Mouse (Mus musculus): ENCODE results near the gene Ttc3. TPM values are rescaled to one million over a fixed set of nuclear protein-coding genes. Genes with fewer than 3 reads are reported as not detected.
A peak's percentile ranks its signal among the peaks of the same experiment; 100 is the strongest.
"Not testable (repeated sequence)": the region's sequence is repeated elsewhere in the genome, so short reads cannot be mapped to it uniquely, and the experiment has no call there.

The Ttc3 gene
- polyA plus RNA-seq, 1 experiment from 2014 or later, result 970 TPM

DNA sequence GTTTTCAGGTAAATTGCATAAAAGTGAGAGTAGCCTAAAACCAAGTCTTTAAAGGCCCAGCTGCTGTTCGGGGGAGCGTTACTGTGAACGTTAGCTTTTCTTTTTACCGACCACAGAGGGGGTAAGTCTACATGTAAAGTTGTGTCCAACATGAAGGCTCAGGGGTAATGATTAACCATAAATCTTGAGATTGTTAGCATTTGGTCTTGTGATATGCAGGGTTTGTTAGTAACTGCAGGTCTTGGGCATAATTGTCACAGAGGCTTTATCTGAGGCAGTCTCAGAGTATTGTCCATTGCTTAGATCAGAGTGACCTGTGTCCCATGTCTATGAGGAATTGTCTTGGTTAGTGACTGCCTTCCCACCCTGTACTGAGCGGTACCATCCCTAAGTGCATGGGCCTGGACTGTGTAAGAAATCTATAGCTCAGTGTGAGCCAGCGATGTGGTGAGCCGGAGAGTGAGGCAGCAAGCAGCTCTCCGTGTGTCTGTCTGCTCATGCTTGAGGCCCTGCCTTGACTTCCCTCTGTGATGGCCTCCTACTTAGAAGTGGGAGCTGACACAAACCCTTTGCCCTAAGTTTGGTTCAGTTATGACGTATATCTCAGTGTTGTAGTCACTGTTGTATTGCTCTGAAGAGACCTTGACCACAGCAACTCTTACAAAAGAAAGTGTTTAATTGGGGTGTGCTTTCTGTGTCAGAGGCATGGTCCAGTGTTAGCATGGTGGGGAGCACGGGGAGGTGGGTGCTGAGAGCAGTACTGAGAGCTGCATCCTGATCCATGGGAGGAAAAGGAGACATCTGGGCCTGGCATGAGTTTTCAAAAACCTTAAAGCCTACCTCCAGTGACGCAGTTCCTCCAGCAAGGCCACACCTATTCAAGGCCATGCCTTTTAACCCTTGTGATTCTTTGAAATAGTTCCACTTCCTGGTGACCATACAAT lies 81.4 kb downstream of the Ttc3 start:
- H3K4me1 ChIP-seq, result no peaks in the 10 kb centered on the region
- H3K27ac ChIP-seq, result no peak overlapping the region
- H3K4me3 ChIP-seq, result no peak overlapping the region
- ATAC-seq (replicated peaks), result no peak
- H3K36me3 ChIP-seq (replicated peaks), result peaks cover 68% of the 10 kb centered on the region
- no peaks in the 10 kb centered on the region for H3K9me3 ChIP-seq
- H3K27me3 ChIP-seq (replicated peaks), result no peaks in the 10 kb centered on the region
- no peak overlapping the region for H3K9ac ChIP-seq
- no peak overlapping the region for H3K4me2 ChIP-seq
- WGBS, result 90% methylated on average over 11 of the region's 11 CpGs

DNA sequence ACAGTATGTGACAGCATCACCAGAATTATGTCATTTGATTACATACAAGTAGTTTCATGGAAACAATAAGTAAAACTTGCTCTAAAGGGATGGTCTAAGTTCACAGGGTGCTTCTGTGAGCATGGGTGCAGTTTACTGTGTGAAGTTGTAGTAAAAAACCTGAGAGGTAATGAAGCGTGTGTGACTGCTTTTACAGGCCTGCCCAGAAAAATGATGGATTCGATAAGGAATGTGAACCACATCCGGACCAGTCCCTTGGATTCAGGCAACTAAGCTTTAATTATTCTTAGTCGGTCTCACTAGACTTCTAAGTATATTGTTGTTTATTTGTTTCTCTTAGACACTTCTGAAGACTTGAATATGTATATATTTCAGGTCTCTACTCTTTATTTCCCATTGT lies 82.3 kb downstream of the Ttc3 start:
- Histone ChIP-seq H3K27me3 (replicated peaks) (no peaks in the 10 kb centered on the region), H3K9ac (no peak overlapping the region), H3K36me3 (replicated peaks) (peaks cover 76% of the 10 kb centered on the region), H3K4me2 (no peak overlapping the region), H3K4me3 (no peak overlapping the region), H3K4me1 (no peaks in the 10 kb centered on the region), H3K27ac (no peak overlapping the region), H3K9me3 (no peaks in the 10 kb centered on the region)
- no peak for ATAC-seq (replicated peaks)
- 90% methylated on average over 4 of the region's 4 CpGs for WGBS

DNA sequence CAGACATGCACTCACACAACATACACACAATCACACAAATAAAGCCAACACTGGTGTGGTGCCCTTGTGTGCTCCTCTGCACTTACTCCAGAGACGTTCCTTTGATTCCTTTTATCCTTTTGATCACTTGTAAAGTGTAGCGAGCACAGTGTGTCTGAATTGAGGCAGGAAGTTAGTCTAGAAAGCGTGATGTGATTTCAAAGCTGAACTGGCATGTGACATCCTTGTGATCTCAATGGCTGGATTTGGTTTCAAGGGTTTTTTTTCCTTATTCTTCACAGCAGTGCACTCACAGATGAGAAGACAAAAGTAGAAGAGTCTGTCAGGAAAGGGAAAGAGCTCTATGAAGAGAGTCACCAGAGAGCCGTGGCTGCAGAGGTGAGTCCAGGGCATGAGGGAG lies 83.7 kb downstream of the Ttc3 start:
- Histone ChIP-seq H3K9ac (no peak overlapping the region), H3K27ac (no peak overlapping the region), H3K4me2 (no peak overlapping the region), H3K36me3 (replicated peaks) (peaks cover 75% of the 10 kb centered on the region), H3K27me3 (replicated peaks) (no peaks in the 10 kb centered on the region), H3K9me3 (no peaks in the 10 kb centered on the region), H3K4me3 (no peak overlapping the region), H3K4me1 (no peaks in the 10 kb centered on the region)
- peak; percentile 52; the same call in 1 of the 2 replicates for ATAC-seq (replicated peaks)
- 65% methylated on average over 4 of the region's 4 CpGs for WGBS

DNA sequence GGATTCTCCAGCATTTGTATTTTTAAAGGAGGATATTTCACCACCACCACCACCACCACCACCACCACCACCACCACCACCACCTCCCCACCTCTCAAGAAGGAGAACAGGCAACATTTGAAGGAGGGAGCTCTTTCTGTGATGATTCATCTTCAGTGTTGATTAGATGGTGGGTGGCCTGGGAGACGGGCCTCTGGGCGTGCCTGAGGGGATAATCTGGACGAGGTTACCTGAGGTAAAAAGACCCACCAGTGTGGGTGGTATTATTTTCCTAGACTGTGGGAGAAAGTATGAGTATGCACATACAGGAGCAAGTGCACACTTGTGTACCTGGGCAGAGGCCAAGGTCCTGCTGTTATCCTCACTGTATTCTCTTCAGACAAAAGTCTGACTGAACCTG lies 93.6 kb downstream of the Ttc3 start:
- H3K9ac ChIP-seq, result no peak overlapping the region
- H3K27me3 ChIP-seq (replicated peaks), result no peaks in the 10 kb centered on the region
- ATAC-seq (replicated peaks), result no peak
- H3K4me3 ChIP-seq, result no peak overlapping the region
- H3K4me1 ChIP-seq, result no peaks in the 10 kb centered on the region
- H3K36me3 ChIP-seq (replicated peaks), result peaks cover 82% of the 10 kb centered on the region
- WGBS, result 89% methylated on average over 3 of the region's 3 CpGs
- H3K4me2 ChIP-seq, result no peak overlapping the region
- no peaks in the 10 kb centered on the region for H3K9me3 ChIP-seq
- no peak overlapping the region for H3K27ac ChIP-seq

DNA sequence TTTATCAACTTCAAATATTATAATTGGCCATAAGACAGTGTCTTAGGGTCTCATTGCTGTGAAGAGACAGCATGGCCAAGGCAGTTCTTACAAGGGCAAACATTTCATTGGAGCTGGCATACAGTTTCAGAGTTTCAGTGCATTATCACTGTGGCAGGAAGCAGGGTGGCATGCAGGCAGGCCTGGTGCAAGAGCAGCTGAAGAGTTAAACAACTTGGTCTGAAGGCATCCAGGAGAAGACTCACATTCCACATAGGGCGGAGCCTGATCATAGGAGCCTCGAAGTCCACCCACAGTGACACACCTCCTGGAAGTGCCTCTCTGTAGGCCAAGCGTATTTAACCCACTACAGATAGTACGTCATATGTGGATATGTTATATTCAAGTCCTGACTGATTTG lies 95.5 kb downstream of the Ttc3 start:
- 92% methylated on average over 4 of the region's 4 CpGs for WGBS

DNA sequence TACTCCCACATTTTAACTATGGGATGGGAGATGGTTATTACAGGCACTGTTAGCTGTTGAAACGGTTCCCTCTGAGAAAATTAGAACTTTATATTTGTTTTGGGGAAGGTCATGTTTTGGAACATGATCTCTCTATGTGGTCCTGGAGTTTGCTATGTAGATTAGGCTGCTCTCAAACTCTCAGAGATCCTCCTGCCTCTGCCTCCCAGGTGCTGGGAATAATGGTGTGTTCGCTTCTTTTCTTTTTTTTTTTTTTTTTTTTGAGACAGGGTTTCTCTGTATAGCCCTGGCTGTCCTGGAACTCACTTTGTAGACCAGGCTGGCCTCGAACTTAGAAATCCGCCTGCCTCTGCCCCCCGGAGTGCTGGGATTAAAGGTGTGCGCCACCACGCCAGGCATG lies 95.9 kb downstream of the Ttc3 start:
- not testable (repeated sequence) for H3K27ac ChIP-seq; H3K4me2 ChIP-seq; H3K27me3 ChIP-seq (replicated peaks); H3K4me3 ChIP-seq; H3K9ac ChIP-seq; H3K9me3 ChIP-seq; H3K4me1 ChIP-seq; ATAC-seq (replicated peaks)
- peaks cover 81% of the 10 kb centered on the region for H3K36me3 ChIP-seq (replicated peaks)
- WGBS, result 95% methylated on average over 7 of the region's 7 CpGs

More for the DNA sequence above, 95.5 kb downstream of the Ttc3 start:
- Histone ChIP-seq H3K27ac (no peak overlapping the region), H3K4me3 (no peak overlapping the region), H3K27me3 (replicated peaks) (no peaks in the 10 kb centered on the region), H3K9ac (no peak overlapping the region), H3K9me3 (no peaks in the 10 kb centered on the region), H3K4me1 (no peaks in the 10 kb centered on the region), H3K36me3 (replicated peaks) (peaks cover 84% of the 10 kb centered on the region), H3K4me2 (no peak overlapping the region)
- ATAC-seq (replicated peaks), result no peak

DNA sequence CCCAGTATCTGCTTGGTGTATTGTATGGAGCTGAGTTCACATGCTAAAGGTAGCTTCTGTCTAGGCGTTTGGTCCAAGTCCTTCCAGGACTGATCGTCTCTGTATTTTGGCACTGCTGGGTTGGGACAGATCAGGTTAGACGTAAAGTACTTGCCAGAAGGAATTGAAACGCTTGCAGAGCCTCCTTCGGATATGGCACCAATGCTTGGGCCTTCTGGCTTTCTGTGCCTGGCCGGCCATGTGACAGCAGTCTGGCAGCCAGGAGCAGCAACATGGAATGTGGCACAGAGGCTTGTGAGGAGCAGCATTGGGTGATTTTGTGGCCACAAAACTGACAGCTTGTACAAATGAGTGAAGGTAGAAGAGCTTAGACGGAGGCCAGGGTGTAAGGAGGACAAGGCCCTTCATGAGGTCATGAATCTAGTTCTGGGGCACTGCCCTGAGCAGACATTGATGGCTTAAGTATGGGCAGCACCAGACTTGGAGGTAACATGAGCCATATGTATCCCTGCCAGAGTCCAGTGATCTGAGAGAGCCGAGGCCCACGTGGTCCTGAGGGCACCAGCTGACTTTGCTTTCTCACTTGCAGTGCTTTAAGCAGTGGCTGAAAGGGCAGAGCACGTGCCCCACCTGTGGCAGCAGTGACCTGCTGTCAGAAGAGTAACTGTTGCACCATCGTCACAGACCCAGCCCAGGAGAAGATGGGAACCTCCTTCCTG lies 97.1 kb downstream of the Ttc3 start:
- no peaks in the 10 kb centered on the region for H3K27me3 ChIP-seq (replicated peaks)
- peaks cover 5% of the 10 kb centered on the region; the same call in 1 of the 2 replicates for H3K4me1 ChIP-seq
- H3K9ac ChIP-seq, result no peak overlapping the region
- no peak for ATAC-seq (replicated peaks)
- WGBS, result 92% methylated on average over 11 of the region's 11 CpGs
- peaks cover 69% of the 10 kb centered on the region for H3K36me3 ChIP-seq (replicated peaks)
- H3K9me3 ChIP-seq, result no peaks in the 10 kb centered on the region
- H3K4me3 ChIP-seq, result no peak overlapping the region
- H3K27ac ChIP-seq, result no peak overlapping the region
- no peak overlapping the region for H3K4me2 ChIP-seq

DNA sequence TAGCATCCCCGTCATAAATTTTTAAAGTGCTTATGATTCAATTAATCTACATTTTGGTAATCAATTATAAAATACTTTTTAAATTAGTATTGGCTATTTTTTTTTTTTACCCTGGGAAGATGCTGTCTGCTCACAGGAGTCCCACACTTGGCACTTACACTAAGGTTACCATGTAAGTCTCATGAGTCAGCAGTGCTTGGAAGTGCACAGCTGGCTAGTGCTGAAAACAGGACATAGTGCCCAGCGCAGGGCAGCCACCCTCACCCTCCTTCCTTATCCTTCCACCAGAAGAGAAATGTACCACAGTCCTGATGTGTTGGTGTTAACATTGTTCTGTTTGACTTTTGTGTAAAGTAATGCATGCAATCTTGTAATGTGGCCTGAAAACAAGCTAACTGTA lies 98.0 kb downstream of the Ttc3 start:
- Histone ChIP-seq H3K27me3 (replicated peaks) (no peaks in the 10 kb centered on the region), H3K4me1 (peaks cover 11% of the 10 kb centered on the region; the same call in 1 of the 2 replicates), H3K4me2 (no peak overlapping the region), H3K9me3 (no peaks in the 10 kb centered on the region), H3K27ac (no peak overlapping the region), H3K36me3 (replicated peaks) (peaks cover 61% of the 10 kb centered on the region), H3K4me3 (no peak overlapping the region), H3K9ac (no peak overlapping the region)
- 95% methylated on average over 2 of the region's 2 CpGs for WGBS
- ATAC-seq (replicated peaks), result no peak

DNA sequence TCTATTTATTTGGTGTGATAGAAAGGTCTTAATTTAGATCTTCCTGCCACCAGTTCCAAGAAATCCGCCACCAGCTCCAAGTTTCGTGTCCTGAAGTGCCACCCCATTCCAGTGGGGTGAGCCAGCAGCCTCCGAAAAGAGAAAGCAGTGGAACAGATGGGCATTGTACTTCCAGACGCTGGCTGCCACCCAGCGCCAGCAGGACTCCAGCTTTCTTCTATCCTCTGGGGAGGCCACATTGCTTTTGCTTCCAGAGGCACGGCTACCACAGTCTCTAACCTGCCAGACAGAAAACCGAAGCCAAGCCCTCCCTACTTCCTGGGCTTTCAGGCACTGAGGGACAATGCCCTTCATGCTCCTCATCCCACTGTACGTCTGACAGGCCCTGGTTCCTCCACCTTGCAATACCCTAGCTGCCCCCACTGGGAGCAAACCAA lies 102.1 kb downstream of the Ttc3 start:
- peaks cover 11% of the 10 kb centered on the region; the same call in 1 of the 2 replicates for H3K4me1 ChIP-seq
- H3K4me3 ChIP-seq, result no peak overlapping the region
- no peak overlapping the region for H3K9ac ChIP-seq
- peak overlapping the region; percentile 67 for H3K27ac ChIP-seq
- peaks cover 32% of the 10 kb centered on the region for H3K36me3 ChIP-seq (replicated peaks)
- no peaks in the 10 kb centered on the region for H3K27me3 ChIP-seq (replicated peaks)
- WGBS, result 43% methylated on average over 8 of the region's 8 CpGs
- no peaks in the 10 kb centered on the region for H3K9me3 ChIP-seq
- peak; percentile 83 for ATAC-seq (replicated peaks)
- no peak overlapping the region for H3K4me2 ChIP-seq

DNA sequence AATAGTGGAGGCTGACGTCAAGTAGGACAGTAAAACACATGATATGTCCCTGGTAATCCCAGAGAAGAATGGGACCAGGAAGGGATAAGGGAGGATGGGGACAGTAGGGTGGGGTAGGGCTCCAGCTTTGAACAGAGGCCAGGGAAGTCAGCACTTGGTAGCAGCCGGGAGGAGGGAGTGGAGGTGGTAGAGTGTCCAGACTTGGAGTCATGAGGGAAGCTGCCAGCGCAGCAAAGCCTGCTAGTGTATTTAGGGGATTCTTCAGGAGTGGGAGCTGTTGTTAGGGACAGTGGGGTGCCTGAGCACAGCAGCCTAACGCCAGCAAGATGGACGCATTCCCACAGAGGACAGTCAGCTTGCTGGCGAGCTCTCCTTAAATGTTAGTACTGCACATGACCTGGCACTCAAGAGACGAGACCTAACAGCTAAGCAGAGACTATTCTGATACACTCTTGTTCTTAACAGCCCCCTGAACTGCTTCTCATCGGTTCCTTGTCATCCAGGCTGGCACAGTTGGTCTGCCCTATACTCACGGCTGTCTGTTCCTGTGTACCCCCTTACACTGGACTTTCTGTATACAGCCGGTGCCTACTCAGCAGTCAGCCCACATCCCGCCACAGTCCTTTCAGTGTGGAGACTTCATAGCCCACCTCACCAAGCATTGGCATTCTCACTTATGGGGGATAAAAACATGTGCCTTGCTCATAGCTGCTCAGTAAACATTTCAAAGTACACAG lies 102.8 kb downstream of the Ttc3 start:
- Histone ChIP-seq H3K4me2 (no peak overlapping the region), H3K27ac (peak overlapping the region; percentile 67), H3K4me3 (no peak overlapping the region), H3K9me3 (no peaks in the 10 kb centered on the region), H3K27me3 (replicated peaks) (no peaks in the 10 kb centered on the region), H3K4me1 (peaks cover 11% of the 10 kb centered on the region; the same call in 1 of the 2 replicates), H3K9ac (no peak overlapping the region), H3K36me3 (replicated peaks) (peaks cover 28% of the 10 kb centered on the region)
- peak; percentile 78 for ATAC-seq (replicated peaks)
- WGBS, result 80% methylated on average over 11 of the region's 11 CpGs

DNA sequence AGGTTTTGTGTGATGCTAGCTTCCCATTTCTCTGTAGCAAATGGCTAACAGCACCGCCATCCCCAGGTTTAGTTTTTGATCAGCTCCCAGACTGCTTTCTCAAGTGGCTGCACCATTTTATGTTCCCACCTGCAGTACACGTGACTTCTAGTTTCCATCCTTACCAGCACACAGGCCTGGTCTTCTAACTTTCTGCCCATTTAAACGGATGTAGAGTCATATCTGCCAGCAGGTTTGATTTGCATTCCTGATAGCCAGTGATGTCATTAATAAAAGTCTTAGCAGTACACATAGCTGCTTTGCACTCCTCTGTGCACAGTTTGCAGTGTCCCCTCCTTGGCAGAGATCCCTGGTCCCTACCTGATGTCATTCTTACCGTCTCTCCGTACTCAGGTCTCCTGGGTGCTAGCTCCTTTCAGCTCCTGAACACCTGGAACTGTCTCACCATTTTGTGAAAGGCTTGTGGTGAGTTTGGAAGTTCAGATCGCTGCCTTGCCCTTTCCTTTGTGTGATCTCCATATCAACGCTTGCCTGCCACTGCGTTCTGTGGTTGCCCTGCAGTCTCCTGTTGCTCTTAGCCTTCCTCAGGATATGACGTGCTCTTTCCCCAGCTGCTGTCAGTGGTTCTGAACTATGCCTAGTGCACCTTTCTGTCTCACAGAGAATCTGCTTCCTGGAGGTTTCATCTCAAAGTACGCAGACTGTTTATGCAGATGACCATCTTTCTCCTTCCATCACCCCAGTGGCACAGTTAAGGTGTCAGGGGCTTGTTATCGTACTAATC lies 114.5 kb downstream of the Ttc3 start:
- no peak overlapping the region for H3K4me3 ChIP-seq
- no peaks in the 10 kb centered on the region for H3K36me3 ChIP-seq (replicated peaks)
- no peaks in the 10 kb centered on the region for H3K27me3 ChIP-seq (replicated peaks)
- 80% methylated on average over 11 of the region's 11 CpGs for WGBS
- H3K9me3 ChIP-seq, result no peaks in the 10 kb centered on the region
- H3K4me1 ChIP-seq, result no peaks in the 10 kb centered on the region
- no peak for ATAC-seq (replicated peaks)
- H3K9ac ChIP-seq, result no peak overlapping the region
- no peak overlapping the region for H3K27ac ChIP-seq
- no peak overlapping the region for H3K4me2 ChIP-seq

Data from midbrain, embryonic 15.5 days (tissue).